Mouse (Mus musculus): ENCODE measurements around the gene Smarcd3.
A peak's percentile ranks its signal among the peaks of the same experiment; 100 is the strongest.
"Not testable (repeated sequence)": the region's sequence is repeated elsewhere in the genome, so short reads cannot be mapped to it uniquely, and the experiment has no call there.

Gene Smarcd3

DNA sequence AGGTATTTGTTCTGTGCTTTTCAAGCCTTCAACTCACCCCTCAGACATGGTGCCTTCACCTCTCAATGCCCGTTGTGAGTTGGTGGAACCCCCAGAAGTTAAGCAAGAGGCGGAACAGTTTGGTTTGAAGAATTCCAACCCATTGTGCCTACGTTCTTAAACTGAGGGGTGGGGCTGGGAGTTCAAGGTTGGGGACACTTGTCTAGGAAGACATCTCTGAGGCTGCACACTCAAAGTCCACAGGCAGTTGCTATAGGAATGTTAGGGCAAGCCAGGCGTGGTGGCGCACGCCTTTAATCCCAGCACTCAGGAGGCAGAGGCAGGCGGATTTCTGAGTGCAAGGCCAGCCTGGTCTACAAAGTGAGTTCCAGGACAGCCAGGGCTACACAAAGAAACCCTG, 68.9 kb downstream of the Smarcd3 start:
- DNase-seq (ENCODE audit: low read depth, low spot score), result not testable (repeated sequence)

DNA sequence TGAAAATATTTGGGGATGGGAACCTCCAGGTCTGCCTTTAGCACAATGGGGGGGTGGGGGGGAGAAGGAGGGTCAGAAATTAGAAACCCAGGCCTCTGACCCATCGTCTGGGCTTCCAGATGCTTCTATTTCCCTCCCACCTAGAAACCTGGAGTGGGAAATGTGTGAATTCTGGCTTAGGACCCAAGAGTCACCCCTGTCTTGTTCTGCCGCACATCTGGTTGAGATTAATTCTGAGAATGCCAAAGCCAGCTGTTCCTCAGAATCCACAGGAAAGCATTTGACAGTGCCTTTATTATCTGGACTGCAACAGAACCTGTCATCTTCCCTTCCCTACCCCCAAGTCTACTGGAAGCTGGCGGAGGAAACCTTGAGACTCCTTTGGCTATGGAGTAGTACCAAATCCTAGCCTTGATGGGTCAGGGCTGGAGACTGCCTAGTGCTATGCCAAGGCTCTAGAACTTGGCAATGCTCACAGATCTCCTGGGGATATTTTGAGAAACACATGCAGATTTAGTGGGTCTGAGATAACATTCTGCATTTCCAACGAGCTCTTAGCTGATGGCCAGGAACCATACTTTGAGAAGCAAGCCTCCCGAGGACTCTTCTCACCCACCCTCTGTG, 70.5 kb downstream of the Smarcd3 start:
- DNase-seq (ENCODE audit: low read depth, low spot score), result no peak

DNA sequence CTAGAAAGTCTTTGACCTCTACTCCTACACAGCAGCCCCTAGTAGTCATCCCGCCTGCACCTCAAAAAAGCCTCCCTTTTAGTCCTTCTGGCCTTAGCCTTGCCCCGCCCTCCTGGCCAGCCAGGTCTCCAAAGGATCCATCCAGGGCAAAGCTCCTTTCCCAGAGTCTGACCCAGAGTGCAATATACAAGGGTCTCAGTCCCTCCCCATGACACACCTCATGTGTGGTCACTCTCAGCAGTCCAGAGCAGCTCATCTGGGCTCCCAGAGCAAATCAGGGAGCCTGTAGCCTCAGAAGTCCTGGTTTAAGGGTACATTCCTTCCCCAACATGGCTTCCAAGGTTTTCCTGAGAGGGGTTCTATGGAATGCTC, 72.9 kb downstream of the Smarcd3 start:
- DNase-seq (ENCODE audit: low read depth, low spot score), result no peak

DNA sequence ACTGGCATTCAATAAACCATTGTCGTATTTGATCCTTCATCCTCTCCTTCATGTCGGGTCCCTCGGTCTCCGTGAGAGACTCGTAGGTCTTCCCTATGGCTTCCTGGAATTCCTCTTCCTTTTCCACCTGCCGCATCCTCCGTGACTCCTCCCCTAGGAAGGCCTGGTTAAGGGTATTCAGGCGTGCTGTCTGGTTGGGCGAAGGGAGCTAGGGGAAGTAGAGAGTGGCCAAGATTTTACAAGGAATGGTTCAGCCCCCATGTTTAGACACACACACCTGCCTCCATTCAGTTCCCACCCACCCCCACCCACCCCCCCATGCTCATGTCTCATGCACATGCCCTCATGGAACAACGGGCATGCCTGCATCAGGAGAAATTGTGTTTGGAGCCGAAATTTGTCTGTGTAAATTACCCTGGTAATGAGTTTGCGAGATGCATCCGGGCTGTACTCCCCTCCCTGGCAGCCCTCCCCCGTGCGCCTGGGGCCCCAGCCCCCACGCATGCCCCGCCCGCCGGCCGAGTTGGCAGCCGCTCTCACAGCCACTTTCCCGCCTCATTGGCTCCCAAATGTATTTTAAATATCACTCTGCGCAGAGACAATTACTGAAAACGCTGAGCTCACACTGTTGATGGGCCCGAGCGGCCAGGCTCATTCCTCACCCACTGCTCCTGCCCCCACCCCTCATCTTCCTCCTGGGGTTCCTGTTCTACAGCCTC, 73.5 kb downstream of the Smarcd3 start:
- no peak for DNase-seq (ENCODE audit: low read depth, low spot score)

DNA sequence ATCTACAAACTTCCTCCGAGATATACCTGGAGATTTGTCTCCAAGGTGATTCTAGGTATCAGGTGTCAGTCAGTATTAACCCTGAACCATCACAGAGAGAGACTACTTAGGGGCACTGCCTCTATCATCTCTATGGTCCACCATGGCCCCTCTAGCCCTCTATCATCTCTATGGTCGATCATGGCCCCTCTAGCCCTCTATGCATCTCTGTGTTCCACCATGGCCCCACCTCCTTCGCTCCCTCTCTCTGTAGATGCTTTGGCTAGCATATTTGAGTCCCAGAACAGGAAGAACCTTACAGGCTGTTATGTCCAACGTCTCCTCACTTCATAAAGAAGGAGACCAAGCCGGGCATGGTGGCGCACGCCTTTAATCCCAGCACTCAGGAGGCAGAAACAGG, 81.6 kb downstream of the Smarcd3 start:
- peak; percentile 41 for DNase-seq (ENCODE audit: low read depth, low spot score)

DNA sequence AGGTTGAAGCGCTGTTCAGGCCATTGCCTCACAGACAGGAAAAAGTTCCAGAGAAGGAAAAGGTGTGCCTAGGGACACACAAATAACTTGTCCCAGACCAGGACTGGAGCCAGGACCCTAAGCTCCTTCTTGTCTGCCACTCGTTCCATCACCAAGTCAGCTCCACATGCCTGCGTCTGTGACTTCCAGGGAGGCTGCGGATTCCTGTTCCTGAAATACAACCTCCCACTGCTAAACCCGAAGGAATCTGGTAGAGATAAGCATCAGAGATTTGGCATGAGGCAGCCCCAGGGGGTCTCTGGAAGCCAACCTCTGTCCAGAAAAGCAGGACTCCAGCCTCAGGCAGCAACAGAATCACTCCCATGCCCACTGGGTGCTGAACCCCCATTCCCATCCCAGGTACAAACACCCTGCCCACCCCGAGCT, 83.1 kb downstream of the Smarcd3 start:
- no peak for DNase-seq (ENCODE audit: low read depth, low spot score)

All from A20 (cell line).